Mouse (Mus musculus) G1E (cell line): ENCODE measurements around the gene Gpr152.

Source experiments
- CTCF ChIP-seq: IDR thresholded peaks from 2 replicates; pipeline ENCODE4 v1.5.1; 2012; ENCODE audit warnings: low read depth, low read length, inconsistent platforms, mixed read lengths
- TAL1 ChIP-seq: conservative IDR thresholded peaks from 2 replicates; pipeline ENCODE4 v1.6.1; 2012; ENCODE audit warnings: low read depth, low read length, inconsistent platforms, mixed read lengths

DNA sequence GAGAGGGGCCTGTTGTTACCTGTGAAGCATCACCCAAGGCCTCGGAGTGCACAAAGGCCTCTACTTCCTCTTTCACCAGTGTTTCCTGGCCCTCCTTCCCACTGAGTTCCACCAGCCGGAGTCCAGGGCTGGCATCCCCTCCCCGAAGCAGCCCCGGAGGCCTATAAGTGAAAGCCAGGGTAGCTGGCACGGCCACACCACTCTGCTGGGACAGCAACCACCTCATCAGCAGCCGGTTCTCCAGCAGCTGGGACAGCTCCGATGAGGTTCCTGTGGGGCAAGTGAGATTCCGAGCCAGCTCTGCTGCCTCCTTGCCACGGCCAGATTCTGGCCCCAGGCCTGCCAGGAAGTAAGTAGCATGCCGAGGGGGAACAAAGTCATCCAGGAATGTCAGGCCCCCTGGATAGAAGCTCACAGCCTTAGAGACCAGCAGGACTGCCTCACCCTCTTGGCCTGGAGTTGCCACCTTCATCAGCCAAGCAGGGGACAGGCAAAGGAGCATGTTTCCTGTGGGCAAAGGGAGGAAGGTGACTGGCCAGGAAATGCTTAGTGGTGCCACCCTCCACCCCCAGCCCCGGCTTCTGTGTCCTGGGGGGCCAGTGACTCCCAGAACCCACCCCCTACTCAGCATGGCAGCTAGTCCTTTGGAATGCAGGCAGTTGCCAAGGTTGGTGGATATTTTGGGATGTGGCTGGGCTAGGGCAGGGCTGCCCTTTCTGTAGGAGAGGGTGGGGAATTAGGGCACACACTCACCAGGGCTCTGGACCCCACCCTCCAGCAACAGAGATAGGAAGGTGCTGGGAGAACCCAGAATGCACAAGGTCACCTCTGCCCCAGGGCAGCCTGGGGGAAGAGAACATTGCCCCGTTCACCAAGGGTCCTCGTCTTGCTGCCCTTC lies 32.1 kb downstream of the Gpr152 start:
- TF ChIP-seq TAL1: no peak
- no peak for TF ChIP-seq CTCF
